Mouse (Mus musculus) urinary bladder, postnatal 4 days (tissue): ENCODE data around the gene 1700125H20Rik.

Source experiments
- DNase-seq, 2 experiments: peaks; one replicate each; pipeline ENCODE4 v3.0.0; 2021 to 2022; ENCODE audit warnings: low spot score in 2 of 2

Gene 1700125H20Rik

GRCm38 (mm10) chr11:85184082-85184481 is 13.9 kb downstream of the 1700125H20Rik start:
- DNase-seq = no peak

- no peak for DNase-seq
Measured at GRCm38 (mm10) chr11:85184839-85185238, 14.6 kb downstream of the 1700125H20Rik start.

GRCm38 (mm10) chr11:85189110-85189509 is 18.9 kb downstream of the 1700125H20Rik start:
- no peak for DNase-seq

- no peak for DNase-seq
Measured at GRCm38 (mm10) chr11:85190741-85191140, 20.5 kb downstream of the 1700125H20Rik start.

GRCm38 (mm10) chr11:85194206-85194605 is 24.0 kb downstream of the 1700125H20Rik start:
- no peak for DNase-seq

- no peak for DNase-seq
Measured at GRCm38 (mm10) chr11:85196046-85196445, 25.8 kb downstream of the 1700125H20Rik start.

GRCm38 (mm10) chr11:85198906-85199305 is 28.7 kb downstream of the 1700125H20Rik start:
- no peak for DNase-seq

- no peak for DNase-seq
Measured at GRCm38 (mm10) chr11:85206231-85206630, 36.0 kb downstream of the 1700125H20Rik start.

GRCm38 (mm10) chr11:85211151-85211550 is 40.9 kb downstream of the 1700125H20Rik start:
- DNase-seq = no peak

- no peak for DNase-seq
Measured at GRCm38 (mm10) chr11:85213215-85213614, 43.0 kb downstream of the 1700125H20Rik start.

GRCm38 (mm10) chr11:85214679-85215078 is 44.5 kb downstream of the 1700125H20Rik start:
- DNase-seq = no peak

GRCm38 (mm10) chr11:85219014-85219413 is 48.8 kb downstream of the 1700125H20Rik start:
- DNase-seq = no peak

- no peak for DNase-seq
Measured at GRCm38 (mm10) chr11:85222561-85222960, 52.4 kb downstream of the 1700125H20Rik start.

GRCm38 (mm10) chr11:85223248-85223647 is 53.0 kb downstream of the 1700125H20Rik start:
- no peak for DNase-seq
